ENCODE assay signal across 24 mouse cellular contexts in the genomic region with DNA sequence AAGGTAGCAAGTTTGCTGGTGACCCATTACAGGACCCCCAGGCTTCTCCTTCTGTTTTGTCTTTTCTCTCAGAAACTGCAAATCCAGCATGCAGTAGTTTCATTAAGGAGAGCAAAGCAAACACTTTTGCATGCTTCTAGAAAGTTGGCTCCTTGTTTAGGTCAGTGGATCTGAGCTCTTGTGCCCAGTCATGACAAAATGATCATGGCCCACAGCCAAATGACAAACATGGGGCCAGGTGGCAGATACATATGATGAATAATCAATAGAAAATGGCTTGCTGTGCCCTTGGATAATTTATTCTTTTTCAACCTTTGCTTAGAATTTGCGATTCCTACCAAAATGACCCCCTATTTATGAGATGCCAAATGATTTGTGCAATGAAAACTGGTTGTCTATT. TPM values are rescaled to one million over a fixed set of nuclear protein-coding genes. Genes with fewer than 3 reads are reported as not detected.
DNase-seq lines count a peak whose midpoint lies in the region; ATAC-seq and TF ChIP-seq lines count a peak whose summit lies in the region.
"Had no signal": no experiment of that assay in that cellular context is flagged by ENCODE, and none has a peak within 500 bp of the region (broad histone marks: within the 10 kb centered on the region; RNA-seq: fewer than 3 reads in every experiment).

No protein-coding gene starts in this region.

- WGBS in heart, embryonic 10.5 days = 87% methylated on average over 1 of the region's 1 CpGs
- WGBS in lung, postnatal 0 days = 96% methylated on average over 1 of the region's 1 CpGs

- H3K9me3 ChIP-seq in heart, embryonic 10.5 days = no peaks in the 10 kb centered on the region
- no peaks in the 10 kb centered on the region for H3K9me3 ChIP-seq in lung, postnatal 0 days (ENCODE audit: low read length)
- H3K9me3 ChIP-seq: embryonic facial prominence, embryonic 13.5 days; forebrain, embryonic 12.5 days; G1E; hindbrain, embryonic 12.5 days; intestine, embryonic 15.5 days had no signal

- no peak overlapping the region for H3K4me3 ChIP-seq in heart, embryonic 10.5 days
- no peak overlapping the region for H3K4me3 ChIP-seq in lung, postnatal 0 days (ENCODE audit: low read depth, low read length)
- H3K4me3 ChIP-seq: embryonic facial prominence, embryonic 13.5 days; forebrain, embryonic 12.5 days; hindbrain, embryonic 12.5 days; intestine, embryonic 15.5 days had no signal

- no peak overlapping the region for H3K27ac ChIP-seq in heart, embryonic 10.5 days
- H3K27ac ChIP-seq in lung, postnatal 0 days (ENCODE audit: low read length) = no peak overlapping the region
- H3K27ac ChIP-seq: embryonic facial prominence, embryonic 13.5 days; forebrain, embryonic 12.5 days; hindbrain, embryonic 12.5 days; intestine, embryonic 15.5 days had no signal

- no peak for TF ChIP-seq EP300 in lung, postnatal 0 days (IDR thresholded peaks at IDR 0.05)

- ATAC-seq in lung, postnatal 0 days = no peak
- ATAC-seq: CD4-positive, CD25-positive, alpha-beta regulatory T cell, adult 4 months; forebrain, embryonic 16.5 days; intestine, embryonic 15.5 days had no signal

- H3K4me2 ChIP-seq in lung, postnatal 0 days (replicated peaks; ENCODE audit: low read depth, low read length) = no peak overlapping the region
- H3K4me2 ChIP-seq: embryonic facial prominence, embryonic 13.5 days; forebrain, embryonic 12.5 days; hindbrain, embryonic 12.5 days; intestine, embryonic 15.5 days had no signal

- no peaks in the 10 kb centered on the region for H3K27me3 ChIP-seq in heart, embryonic 10.5 days (ENCODE audit: insufficient read depth, poor library complexity, severe bottlenecking)
- H3K27me3 ChIP-seq in lung, postnatal 0 days (replicated peaks; ENCODE audit: insufficient read depth, low read length) = no peaks in the 10 kb centered on the region
- H3K27me3 ChIP-seq: embryonic facial prominence, embryonic 13.5 days; forebrain, embryonic 12.5 days; hindbrain, embryonic 12.5 days; intestine, embryonic 15.5 days had no signal

- no peaks in the 10 kb centered on the region for H3K36me3 ChIP-seq in heart, embryonic 10.5 days
- H3K36me3 ChIP-seq in lung, postnatal 0 days (ENCODE audit: insufficient read depth, low read length) = no peaks in the 10 kb centered on the region
- H3K36me3 ChIP-seq: embryonic facial prominence, embryonic 13.5 days; forebrain, embryonic 12.5 days; G1E; hindbrain, embryonic 12.5 days; intestine, embryonic 15.5 days had no signal

- H3K9ac ChIP-seq in lung, postnatal 0 days (replicated peaks; ENCODE audit: low read depth) = no peak overlapping the region
- H3K9ac ChIP-seq: embryonic facial prominence, embryonic 13.5 days; forebrain, embryonic 12.5 days; hindbrain, embryonic 12.5 days; intestine, embryonic 15.5 days had no signal

- peak; percentile 16 for DNase-seq in adrenal gland, postnatal 10 days
- no peak for DNase-seq in adrenal gland, adult 8-10 months
- peak; percentile 10 for DNase-seq in heart, embryonic 10.5 days (ENCODE audit: low spot score)
- DNase-seq in heart, adult 11 months = no peak
- peak; percentile 33 for DNase-seq in lung, postnatal 0 days (ENCODE audit: low spot score)
- DNase-seq in lung, postnatal 14 days = no peak
- DNase-seq in adipocyte (ENCODE audit: low spot score) = peak; percentile 35
- DNase-seq: adrenal gland, postnatal 25 days; B cell, adult 2 months; cerebellum, adult 2 months; cerebellum, postnatal 36 days; heart, postnatal 4 days had no signal

- TF ChIP-seq CTCF in lung, postnatal 0 days (IDR thresholded peaks at IDR 0.05) = no peak

- H3K4me1 ChIP-seq in heart, embryonic 10.5 days = no peaks in the 10 kb centered on the region
- H3K4me1 ChIP-seq in lung, postnatal 0 days (ENCODE audit: insufficient read depth, low read depth, low read length) = no peaks in the 10 kb centered on the region
- H3K4me1 ChIP-seq: embryonic facial prominence, embryonic 13.5 days; forebrain, embryonic 12.5 days had no signal

RNA-seq across cellular contexts. Expression of gene Myoc, which starts 0.9 kb away (rescaled TPM):
- total RNA-seq in adrenal gland, postnatal 10 days (2021) = 1 to 10 TPM in 1 of 2 experiments, under 1 TPM in 1; 0.69 to 1.5 TPM
- 1 to 10 TPM; 2.1 to 4.7 (median 3.3) TPM for total RNA-seq in adrenal gland, adult 8-10 months (2022)
- polyA plus RNA-seq in heart, embryonic 10.5 days (2016; fragmentation: Nextera tagmentation; extraction: Ambion mirVana) = not detected in 2 replicates
- 0.11 and 0.12 TPM in 2 replicates for polyA plus RNA-seq in lung, postnatal 0 days (2015; fragmentation: Nextera tagmentation; extraction: Ambion mirVana)
- total RNA-seq: granulocyte monocyte progenitor cell, adult 5-6 weeks had no signal
- polyA plus RNA-seq: CD4-positive, CD25-positive, alpha-beta regulatory T cell, adult 4 months; embryonic facial prominence, embryonic 13.5 days; forebrain, embryonic 12.5 days; forebrain, embryonic 16.5 days; G1E; heart, embryonic 14.5 days; hindbrain, embryonic 12.5 days had no signal

RNA-seq across cellular contexts. Expression of gene Myocos, which starts 18.2 kb away (rescaled TPM):
- total RNA-seq in adrenal gland, postnatal 10 days (2021) = not detected
- total RNA-seq in adrenal gland, adult 8-10 months (2022) = not detected
- not detected in 2 replicates for polyA plus RNA-seq in heart, embryonic 10.5 days (2016; fragmentation: Nextera tagmentation; extraction: Ambion mirVana)
- 0.19 TPM in 1 of 2 replicates, not detected in the other for polyA plus RNA-seq in lung, postnatal 0 days (2015; fragmentation: Nextera tagmentation; extraction: Ambion mirVana)
- total RNA-seq: adrenal gland, postnatal 25 days; G1E; gastrocnemius, postnatal 25 days; granulocyte monocyte progenitor cell, adult 5-6 weeks; heart, postnatal 10 days; heart, postnatal 4 days had no signal
- polyA plus RNA-seq: CD4-positive, CD25-positive, alpha-beta regulatory T cell, adult 4 months; cerebellum, adult 2 months; embryonic facial prominence, embryonic 13.5 days; forebrain, embryonic 12.5 days; forebrain, embryonic 16.5 days; frontal cortex, adult 2 months; G1E; heart, embryonic 14.5 days; hindbrain, embryonic 12.5 days; intestine, embryonic 15.5 days had no signal

Comparison
In these comparisons a context has a peak if more than half of its experiments do, and no peak if none do; other contexts are left out.
1. DNase-seq: peak in adrenal gland, postnatal 10 days (single experiment), heart, embryonic 10.5 days (single experiment), lung, postnatal 0 days (single experiment) and adipocyte (single experiment); none in adrenal gland, adult 8-10 months (single experiment), heart, adult 11 months (single experiment) and lung, postnatal 14 days (single experiment).